In genomic region chr2:173186047-173186943, GRCm38 (mm10) we compare ENCODE assay signal across 7 mouse cellular contexts. TPM values are rescaled to one million over a fixed set of nuclear protein-coding genes. Genes with fewer than 3 reads are reported as not detected.
DNase-seq lines count a peak whose midpoint lies in the region; ATAC-seq and TF ChIP-seq lines count a peak whose summit lies in the region.

No protein-coding gene starts in this region.

- H3K9ac ChIP-seq in intestine, postnatal 0 days (ENCODE audit: low read depth, low read length): no peak overlapping the region
- H3K9ac ChIP-seq in midbrain, embryonic 12.5 days (replicated peaks): no peak overlapping the region

- peak; percentile 100 for TF ChIP-seq CTCF in intestine, postnatal 0 days (IDR thresholded peaks at IDR 0.05; ENCODE audit: low read depth)

- H3K27ac ChIP-seq in embryonic facial prominence, embryonic 10.5 days (replicated peaks): no peak overlapping the region
- H3K27ac ChIP-seq in intestine, postnatal 0 days (ENCODE audit: low read depth, low read length): no peak overlapping the region
- no peak overlapping the region for H3K27ac ChIP-seq in limb, embryonic 10.5 days
- no peak overlapping the region for H3K27ac ChIP-seq in midbrain, embryonic 12.5 days (replicated peaks)

- peak; percentile 32 for ATAC-seq in intestine, postnatal 0 days
- peak; percentile 73 for ATAC-seq in midbrain, embryonic 12.5 days (ENCODE audit: low FRiP score, low read depth)

- WGBS in embryonic facial prominence, embryonic 10.5 days: 31% methylated on average over 26 of the region's 26 CpGs
- 25% methylated on average over 26 of the region's 26 CpGs for WGBS in intestine, postnatal 0 days
- 35% methylated on average over 26 of the region's 26 CpGs for WGBS in limb, embryonic 10.5 days
- 33% methylated on average over 26 of the region's 26 CpGs for WGBS in midbrain, embryonic 12.5 days

- no peaks in the 10 kb centered on the region for H3K36me3 ChIP-seq in embryonic facial prominence, embryonic 10.5 days (replicated peaks)
- H3K36me3 ChIP-seq in intestine, postnatal 0 days (ENCODE audit: control insufficient read depth, insufficient read depth): no peaks in the 10 kb centered on the region
- H3K36me3 ChIP-seq in limb, embryonic 10.5 days: no peaks in the 10 kb centered on the region
- H3K36me3 ChIP-seq in midbrain, embryonic 12.5 days: no peaks in the 10 kb centered on the region

- peak; percentile 92 for DNase-seq in adrenal gland, postnatal 14 days
- peak; percentile 89 for DNase-seq in embryonic facial prominence, embryonic 10.5 days (ENCODE audit: low spot score)
- DNase-seq in heart, adult 18-20 months: peak; percentile 77 to 94
- peak; percentile 98 for DNase-seq in limb, embryonic 10.5 days (ENCODE audit: low spot score)
- DNase-seq in skeletal muscle tissue, adult 2 months (ENCODE audit: low read depth, low spot score): peak; percentile 65

- peaks cover 31% of the 10 kb centered on the region for H3K27me3 ChIP-seq in embryonic facial prominence, embryonic 10.5 days (replicated peaks; ENCODE audit: low read depth, poor library complexity, severe bottlenecking)
- no peaks in the 10 kb centered on the region; the same call in 1 of the 2 replicates for H3K27me3 ChIP-seq in intestine, postnatal 0 days (replicated peaks; ENCODE audit: control insufficient read depth, insufficient read depth, low read length)
- peaks cover 47% of the 10 kb centered on the region for H3K27me3 ChIP-seq in limb, embryonic 10.5 days (ENCODE audit: low read depth, poor library complexity, severe bottlenecking)
- H3K27me3 ChIP-seq in midbrain, embryonic 12.5 days: peaks cover 36% of the 10 kb centered on the region

- no peak overlapping the region for H3K4me3 ChIP-seq in embryonic facial prominence, embryonic 10.5 days
- H3K4me3 ChIP-seq in intestine, postnatal 0 days (ENCODE audit: low read depth, low read length): no peak overlapping the region
- H3K4me3 ChIP-seq in limb, embryonic 10.5 days: no peak overlapping the region
- H3K4me3 ChIP-seq in midbrain, embryonic 12.5 days: no peak overlapping the region

- peak overlapping the region; percentile 45 for H3K4me2 ChIP-seq in intestine, postnatal 0 days (replicated peaks; ENCODE audit: low read depth)
- H3K4me2 ChIP-seq in midbrain, embryonic 12.5 days (replicated peaks): no peak overlapping the region

- peaks cover 7% of the 10 kb centered on the region; the same call in 1 of the 2 replicates for H3K4me1 ChIP-seq in embryonic facial prominence, embryonic 10.5 days
- no peaks in the 10 kb centered on the region for H3K4me1 ChIP-seq in intestine, postnatal 0 days (replicated peaks; ENCODE audit: control insufficient read depth, insufficient read depth, low read length)
- peaks cover 29% of the 10 kb centered on the region for H3K4me1 ChIP-seq in limb, embryonic 10.5 days
- H3K4me1 ChIP-seq in midbrain, embryonic 12.5 days: peaks cover 3% of the 10 kb centered on the region; the same call in 1 of the 2 replicates

- H3K9me3 ChIP-seq in embryonic facial prominence, embryonic 10.5 days: no peaks in the 10 kb centered on the region
- H3K9me3 ChIP-seq in intestine, postnatal 0 days (ENCODE audit: control insufficient read depth): no peaks in the 10 kb centered on the region
- no peaks in the 10 kb centered on the region for H3K9me3 ChIP-seq in limb, embryonic 10.5 days (replicated peaks)
- H3K9me3 ChIP-seq in midbrain, embryonic 12.5 days: no peaks in the 10 kb centered on the region

RNA-seq across cellular contexts. Expression of gene Zbp1, which starts 32.4 kb away (rescaled TPM):
- total RNA-seq in adrenal gland, postnatal 14 days (2021): 2.6 and 4.3 TPM in 2 replicates
- not detected in 2 replicates for polyA plus RNA-seq in embryonic facial prominence, embryonic 10.5 days (2016; fragmentation: Nextera tagmentation; extraction: Ambion mirVana)
- total RNA-seq in heart, adult 18-20 months (2021): 1 to 10 TPM in 1 of 2 experiments, under 1 TPM in 1; 0.90 to 1.3 TPM
- polyA plus RNA-seq in intestine, postnatal 0 days (2015; fragmentation: Nextera tagmentation; extraction: Ambion mirVana): 13.9 and 14.0 TPM in 2 replicates
- polyA plus RNA-seq in limb, embryonic 10.5 days (2016; fragmentation: Nextera tagmentation; extraction: Ambion mirVana): not detected in 2 replicates
- 0.63 and 0.80 TPM in 2 replicates for polyA plus RNA-seq in midbrain, embryonic 12.5 days (2016; fragmentation: Nextera tagmentation; extraction: Ambion mirVana)

RNA-seq across cellular contexts. Expression of gene Pck1, which starts 33.4 kb away (rescaled TPM):
- 1,355 and 1,486 TPM in 2 replicates for total RNA-seq in adrenal gland, postnatal 14 days (2021)
- polyA plus RNA-seq in embryonic facial prominence, embryonic 10.5 days (2016; fragmentation: Nextera tagmentation; extraction: Ambion mirVana): not detected in 2 replicates
- 100 to 1,000 TPM in 1 of 2 experiments, 10 to 100 TPM in 1; 12.3 to 112 TPM for total RNA-seq in heart, adult 18-20 months (2021)
- 249 and 336 TPM in 2 replicates for polyA plus RNA-seq in intestine, postnatal 0 days (2015; fragmentation: Nextera tagmentation; extraction: Ambion mirVana)
- not detected in 2 replicates for polyA plus RNA-seq in limb, embryonic 10.5 days (2016; fragmentation: Nextera tagmentation; extraction: Ambion mirVana)
- polyA plus RNA-seq in midbrain, embryonic 12.5 days (2016; fragmentation: Nextera tagmentation; extraction: Ambion mirVana): not detected in 2 replicates

Comparison
In these comparisons a context has a peak if more than half of its experiments do, and no peak if none do; other contexts are left out.
1. RNA of gene Pck1, which starts 33.4 kb away (polyA plus RNA-seq): 249 to 336 TPM in intestine, postnatal 0 days; not detected in midbrain, embryonic 12.5 days, not detected in limb, embryonic 10.5 days and not detected in embryonic facial prominence, embryonic 10.5 days; every median in the first group is over 100 times any median in the second.
2. Peak in every context shown above with its lines, with median percentiles within 50 percentile points of each other: DNase-seq.